Mouse (Mus musculus) thymus, postnatal 0 days (tissue): ENCODE data around the gene Rab44. TPM values are rescaled to one million over a fixed set of nuclear protein-coding genes. Genes with fewer than 3 reads are reported as not detected.

Experiments
- polyA plus RNA-seq: library from polyadenylated mRNA; unstranded; fragments of >200 nt; fragmentation: Nextera tagmentation; extraction: Ambion mirVana; gene quantifications from 2 replicates; pipeline ENCODE4 v1.2.1, GENCODE M21; 2015

Gene Rab44
- polyA plus RNA-seq, 1 experiment from 2014 or later: 4.9 TPM

Other genes starting within 250 kb of the Rab44 start
- 1.4 and 2.2 TPM in 2 replicates for gene 4930539E08Rik, start 198.8 kb upstream of the Rab44 start, polyA plus RNA-seq
- gene Pxt1, start 170.3 kb upstream of the Rab44 start, polyA plus RNA-seq: not detected in 2 replicates
- 64.7 and 65.8 TPM in 2 replicates for gene Kctd20, start 162.2 kb upstream of the Rab44 start, polyA plus RNA-seq
- gene Stk38, start 106.2 kb upstream of the Rab44 start, polyA plus RNA-seq: 95.4 and 121 TPM in 2 replicates
- gene Srsf3, start 81.5 kb upstream of the Rab44 start, polyA plus RNA-seq: 723 and 729 TPM in 2 replicates
- gene Cdkn1a, start 23.2 kb upstream of the Rab44 start, polyA plus RNA-seq: 39.3 and 39.7 TPM in 2 replicates
- gene Cpne5, start 124.0 kb downstream of the Rab44 start, polyA plus RNA-seq: 2.8 and 3.0 TPM in 2 replicates
- 118 and 133 TPM in 2 replicates for gene Ppil1, start 150.0 kb downstream of the Rab44 start, polyA plus RNA-seq
- 92.2 and 95.2 TPM in 2 replicates for gene BC004004, start 154.6 kb downstream of the Rab44 start, polyA plus RNA-seq
- gene Pi16, start 203.5 kb downstream of the Rab44 start, polyA plus RNA-seq: 3.7 and 4.4 TPM in 2 replicates
- 144 and 154 TPM in 2 replicates for gene Mtch1, start 233.8 kb downstream of the Rab44 start, polyA plus RNA-seq
- gene Fgd2, start 246.8 kb downstream of the Rab44 start, polyA plus RNA-seq: 6.8 and 7.2 TPM in 2 replicates